Mouse (Mus musculus) liver, embryonic 14.5 days (tissue): ENCODE measurements around the gene Cyp4v3. TPM values are rescaled to one million over a fixed set of nuclear protein-coding genes. Genes with fewer than 3 reads are reported as not detected.
A peak's percentile ranks its signal among the peaks of the same experiment; 100 is the strongest.

Source experiments
- ATAC-seq: fragments of 200-750 bp; cut with Nextera tagmentation; 2 replicates; pipeline ENCODE4 v1.8.0; 2017; ENCODE audit warnings: moderate number of reproducible peaks, mild to moderate bottlenecking, moderate library complexity; ENCODE audit not compliant: insufficient read depth
- DNase-seq, 3 experiments: peaks; one replicate each; pipeline ENCODE4 v3.0.0-alpha.2; 2012 to 2013; ENCODE audit warnings: low read depth in 3 of 3, low spot score in 3 of 3
- H3K27ac ChIP-seq: fragments of 300-500 bp; sonication (generic); 2 replicates; pipeline ENCODE4 v1.5.1; 2014; ENCODE audit warnings: moderate library complexity, mild to moderate bottlenecking, control low read depth, inconsistent platforms
- H3K27me3 ChIP-seq: fragments of 300-500 bp; sonication (generic); 2 replicates; pipeline ENCODE4 v1.6.1; 2014; ENCODE audit warnings: mild to moderate bottlenecking, low read length, moderate library complexity; ENCODE audit not compliant: control insufficient read depth, insufficient read depth
- H3K36me3 ChIP-seq: fragments of 300-500 bp; sonication (generic); replicated peaks from 2 replicates; pipeline ENCODE4 v1.6.1; 2014; ENCODE audit warnings: low read depth; ENCODE audit not compliant: control insufficient read depth, insufficient read depth
- H3K4me1 ChIP-seq, 2 experiments: fragments of 200-500 bp in 1 of 2; fragments of 300-500 bp in 1 of 2; sonication (generic) in 1 of 2; replicated peaks; 2 replicates each; pipeline ENCODE4 v1.6.1; 2012 to 2014; ENCODE audit warnings: antibody characterized with exemption in 1 of 2, inconsistent platforms in 1 of 2, low read length in 1 of 2; ENCODE audit not compliant: control insufficient read depth in 2 of 2, insufficient read depth in 2 of 2
- H3K4me2 ChIP-seq: fragments of 300-500 bp; sonication (generic); 2 replicates; pipeline ENCODE4 v1.6.1; 2014; ENCODE audit warnings: low read depth, mild to moderate bottlenecking, control low read depth, moderate library complexity
- H3K4me3 ChIP-seq, 2 experiments: fragments of 200-500 bp in 1 of 2; fragments of 300-500 bp in 1 of 2; sonication (generic) in 1 of 2; 2 replicates each; pipeline ENCODE4 v1.5.1; 2012 to 2014; ENCODE audit warnings: low read depth in 2 of 2, low read length in 2 of 2, mild to moderate bottlenecking in 2 of 2, control low read depth in 1 of 2, inconsistent platforms in 1 of 2, moderate library complexity in 1 of 2; ENCODE audit not compliant: insufficient read depth in 1 of 2
- H3K9ac ChIP-seq: fragments of 300-500 bp; sonication (generic); replicated peaks from 2 replicates; pipeline ENCODE4 v1.6.1; 2014; ENCODE audit warnings: mild to moderate bottlenecking, control low read depth, moderate library complexity
- H3K9me3 ChIP-seq: fragments of 300-500 bp; sonication (generic); 2 replicates; pipeline ENCODE4 v1.6.1; 2016; ENCODE audit warnings: low read length, mixed read lengths; ENCODE audit not compliant: control insufficient read depth
- CTCF ChIP-seq: IDR thresholded peaks from 2 replicates; pipeline ENCODE4 v1.5.1; 2016; ENCODE audit warnings: antibody characterized with exemption, low read depth, control low read depth
- EP300 ChIP-seq: IDR thresholded peaks from 2 replicates; pipeline ENCODE4 v1.6.1; 2016; ENCODE audit warnings: antibody characterized with exemption, low read depth
- WGBS: fragments of 180-500 bp; shearing (Covaris S2); extraction: QIAGEN DNeasy Blood & Tissue Kit; methylation state at CpG from one replicate; pipeline ENCODE4 v1.1.7; 2014; ENCODE audit not compliant: insufficient replicate concordance; 5-methylcytosine and 5-hydroxymethylcytosine counted together
- polyA plus RNA-seq, 2 experiments: library from polyadenylated mRNA; depleted of rRNA in 1 of 2; stranded (reverse) in 1 of 2; unstranded in 1 of 2; fragments of >200 nt; fragmentation: Nextera tagmentation in 1 of 2; extraction: Ambion mirVana in 1 of 2; gene quantifications; 2 replicates each; pipeline versions ENCODE4 v1.2.1 to v1.2.3; 2012 to 2014

Cyp4v3 gene
- polyA plus RNA-seq (2012; rRNA removed) (1.9 and 2.3 TPM in 2 replicates), polyA plus RNA-seq (2014; fragmentation: Nextera tagmentation; extraction: Ambion mirVana) (3.7 and 5.4 TPM in 2 replicates)

- Histone ChIP-seq H3K27ac (no peak within 1 kb of the TSS), H3K4me2 (peak within 1 kb of the TSS; percentile 61), H3K4me3 (peak within 1 kb of the TSS; percentile 54 to 70), H3K27me3 (no peaks in the 10 kb centered on the region), H3K9me3 (no peaks in the 10 kb centered on the region), H3K36me3 (no peaks in the 10 kb centered on the region), H3K9ac (no peak within 1 kb of the TSS), H3K4me1 (peaks cover 0 to 5% of the 10 kb centered on the region in 2 experiments; a peak in 2 of 4 replicates)
- ATAC-seq = peak; percentile 68
- TF ChIP-seq EP300 (no peak), CTCF (no peak)
- WGBS = 2% methylated on average over 44 of the region's 44 CpGs
- DNase-seq = peak; percentile 11 to 22 (median 14)
These were observed at the start of gene Cyp4v3 for GRCm38 (mm10) chr8:45332685-45333409. Gene Cyp4v3 (minus strand): TSS chr8:45333216.

GRCm38 (mm10) chr8:45381963-45382347, 48.9 kb upstream of the Cyp4v3 start, which contains the start of gene Fam149a:
Gene Fam149a (minus strand): TSS chr8:45382291.
- H3K4me2 ChIP-seq = peak within 1 kb of the TSS; percentile 36
- H3K4me3 ChIP-seq = no peak within 1 kb of the TSS
- peaks cover 4% of the 10 kb centered on the region; the same call in 1 of the 2 replicates for H3K27me3 ChIP-seq
- no peak for DNase-seq
- H3K27ac ChIP-seq = no peak within 1 kb of the TSS
- no peaks in the 10 kb centered on the region for H3K4me1 ChIP-seq
- TF ChIP-seq EP300 = no peak
- TF ChIP-seq CTCF = no peak
- H3K36me3 ChIP-seq = no peaks in the 10 kb centered on the region
- 6% methylated on average over 6 of the region's 6 CpGs for WGBS
- no peak for ATAC-seq
- no peaks in the 10 kb centered on the region for H3K9me3 ChIP-seq
- H3K9ac ChIP-seq = no peak within 1 kb of the TSS

GRCm38 (mm10) chr8:45381075-45381962, 48.3 kb upstream of the Cyp4v3 start:
- TF ChIP-seq EP300 = no peak
- no peak for TF ChIP-seq CTCF
- DNase-seq (no peak), ATAC-seq (no peak)
- Histone ChIP-seq H3K4me2 (peak overlapping the region; percentile 36), H3K9ac (no peak overlapping the region), H3K9me3 (no peaks in the 10 kb centered on the region), H3K27me3 (peaks cover 4% of the 10 kb centered on the region; the same call in 1 of the 2 replicates), H3K27ac (no peak overlapping the region), H3K4me1 (no peaks in the 10 kb centered on the region), H3K4me3 (no peak overlapping the region), H3K36me3 (no peaks in the 10 kb centered on the region)
- WGBS = 3% methylated on average over 38 of the region's 38 CpGs

GRCm38 (mm10) chr8:45380598-45380997, 47.6 kb upstream of the Cyp4v3 start:
- TF ChIP-seq EP300 = no peak
- TF ChIP-seq CTCF = no peak
- no peaks in the 10 kb centered on the region for H3K4me1 ChIP-seq
- 8% methylated on average over 4 of the region's 4 CpGs for WGBS
- ATAC-seq = no peak
- no peaks in the 10 kb centered on the region for H3K36me3 ChIP-seq
- no peaks in the 10 kb centered on the region for H3K9me3 ChIP-seq
- peaks cover 4% of the 10 kb centered on the region; the same call in 1 of the 2 replicates for H3K27me3 ChIP-seq
- DNase-seq = no peak
- no peak overlapping the region for H3K4me2 ChIP-seq
- no peak overlapping the region for H3K9ac ChIP-seq
- no peak overlapping the region for H3K27ac ChIP-seq
- H3K4me3 ChIP-seq = no peak overlapping the region

- H3K36me3 ChIP-seq = no peaks in the 10 kb centered on the region
- H3K9ac ChIP-seq = no peak overlapping the region
- no peaks in the 10 kb centered on the region for H3K9me3 ChIP-seq
- TF ChIP-seq EP300 = no peak
- no peak for TF ChIP-seq CTCF
- DNase-seq (no peak), ATAC-seq (no peak)
- H3K4me2 ChIP-seq = no peak overlapping the region
- no peak overlapping the region for H3K27ac ChIP-seq
- no peaks in the 10 kb centered on the region for H3K4me1 ChIP-seq
- WGBS = 73% methylated on average over 3 of the region's 3 CpGs
- no peaks in the 10 kb centered on the region for H3K27me3 ChIP-seq
- no peak overlapping the region for H3K4me3 ChIP-seq
These were observed 41.1 kb upstream of the Cyp4v3 start for GRCm38 (mm10) chr8:45374071-45374470.
